Mouse (Mus musculus) spleen, embryonic (tissue): ENCODE results near the gene Hscb.
"Not testable (repeated sequence)": the region's sequence is repeated elsewhere in the genome, so short reads cannot be mapped to it uniquely, and the experiment has no call there.

ENCODE experiments used
- CTCF ChIA-PET: fragments of 350-600 bp; sonication (Branson Sonifier 250); formaldehyde crosslinking; loops from one replicate; lab custom pipeline; 2022; lab: Charles Lee

Hscb gene

GRCm38 (mm10) chr5:110839678-110840365 is at the start of gene Hscb, which contains the start of gene Chek2:
TSS of gene Hscb (minus strand) at chr5:110839777.
TSS of gene Chek2 (plus strand) at chr5:110839979.
- CTCF ChIA-PET, result interaction anchor here (0.6 to 0.8 kb wide), 2 partner anchors 61 to 140 kb away, joined by 3 to 12 read pairs; no protein-coding TSS in a partner anchor

- CTCF ChIA-PET, result no interaction called here
Observed at GRCm38 (mm10) chr5:110888596-110888995, 49.0 kb upstream of the Hscb start.

DNA sequence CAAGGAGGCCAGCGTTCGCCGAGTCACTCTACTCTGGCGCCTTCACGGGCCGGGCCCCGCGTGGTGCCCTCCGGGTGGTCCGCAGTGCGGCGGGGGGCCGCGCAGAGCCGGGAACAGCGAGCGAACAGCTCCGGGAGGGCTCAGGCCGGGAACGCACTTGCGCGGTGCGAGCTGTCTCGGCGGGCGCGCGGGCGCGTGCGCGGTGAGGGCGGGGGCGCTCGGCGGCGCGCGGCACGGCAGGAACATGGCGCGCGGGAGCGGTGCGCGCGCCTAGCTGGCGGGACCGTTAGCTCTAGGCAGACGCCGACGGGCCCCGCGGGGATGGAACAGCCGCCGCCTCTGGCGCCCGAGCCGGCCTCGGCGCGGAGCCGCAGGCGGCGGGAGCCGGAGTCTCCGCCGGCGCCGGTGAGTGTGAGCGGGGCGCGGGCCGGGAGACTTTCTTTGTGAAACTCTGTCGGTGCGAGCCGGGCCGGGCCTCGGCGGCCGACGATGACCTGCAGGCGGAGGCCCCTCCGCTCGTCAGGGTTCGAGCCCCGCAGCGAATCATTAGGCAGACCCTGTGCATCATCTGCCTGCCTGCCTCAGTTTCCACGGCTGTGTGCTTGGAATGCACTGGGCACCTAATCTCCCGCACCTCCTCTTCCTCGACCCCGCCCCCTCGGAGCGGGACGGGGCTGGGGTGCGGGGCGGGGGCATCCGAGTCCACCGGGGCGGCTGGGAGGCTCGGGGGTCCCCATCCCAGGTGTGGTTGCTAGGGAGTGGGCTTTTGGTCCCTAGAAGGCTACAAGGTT is 40.2 kb upstream of the Hscb start, which contains the start of gene Ttc28:
TSS of gene Ttc28 (plus strand) at position 220 of the 791 bp plus-strand sequence.
- CTCF ChIA-PET, result no interaction called here

DNA sequence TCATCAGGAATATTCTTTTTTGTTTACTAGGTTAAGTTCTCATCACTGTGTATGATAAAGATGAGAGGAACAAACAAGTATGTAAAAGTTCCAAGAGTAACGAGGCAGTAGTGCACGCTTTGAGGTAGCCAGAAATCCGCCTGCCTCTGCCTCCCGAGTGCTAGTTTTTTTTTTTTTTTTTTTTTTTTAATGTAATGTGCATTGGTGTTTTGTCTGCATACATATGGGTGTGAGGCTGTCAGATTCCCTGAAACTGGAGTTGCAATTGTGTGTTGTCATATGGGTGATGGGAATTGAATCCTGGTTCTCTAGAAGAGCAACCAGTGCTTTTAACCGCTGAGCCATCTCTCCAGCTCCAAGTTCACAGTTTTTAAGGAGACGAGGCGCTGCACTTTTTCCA is 39.5 kb upstream of the Hscb start:
- CTCF ChIA-PET, result no interaction called here

DNA sequence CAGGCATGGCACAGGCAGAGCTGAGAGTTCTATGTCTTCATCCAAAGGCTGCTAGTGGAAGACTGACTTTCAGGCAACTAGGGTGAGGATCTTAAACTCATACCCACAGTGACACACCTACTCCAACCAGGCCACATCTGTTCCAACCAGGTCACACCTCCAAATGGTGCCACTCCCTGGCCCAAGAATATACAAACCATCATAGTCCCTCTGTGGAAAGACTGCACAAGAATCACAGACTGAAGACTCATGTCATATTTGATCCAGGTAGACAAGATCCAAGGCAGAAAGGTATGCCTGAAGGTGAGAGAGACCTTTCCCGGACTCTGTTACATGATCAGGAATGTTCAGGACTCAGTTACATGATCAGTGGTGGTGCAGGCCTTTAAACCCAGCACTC is 38.9 kb upstream of the Hscb start:
- CTCF ChIA-PET, result not testable (repeated sequence)

DNA sequence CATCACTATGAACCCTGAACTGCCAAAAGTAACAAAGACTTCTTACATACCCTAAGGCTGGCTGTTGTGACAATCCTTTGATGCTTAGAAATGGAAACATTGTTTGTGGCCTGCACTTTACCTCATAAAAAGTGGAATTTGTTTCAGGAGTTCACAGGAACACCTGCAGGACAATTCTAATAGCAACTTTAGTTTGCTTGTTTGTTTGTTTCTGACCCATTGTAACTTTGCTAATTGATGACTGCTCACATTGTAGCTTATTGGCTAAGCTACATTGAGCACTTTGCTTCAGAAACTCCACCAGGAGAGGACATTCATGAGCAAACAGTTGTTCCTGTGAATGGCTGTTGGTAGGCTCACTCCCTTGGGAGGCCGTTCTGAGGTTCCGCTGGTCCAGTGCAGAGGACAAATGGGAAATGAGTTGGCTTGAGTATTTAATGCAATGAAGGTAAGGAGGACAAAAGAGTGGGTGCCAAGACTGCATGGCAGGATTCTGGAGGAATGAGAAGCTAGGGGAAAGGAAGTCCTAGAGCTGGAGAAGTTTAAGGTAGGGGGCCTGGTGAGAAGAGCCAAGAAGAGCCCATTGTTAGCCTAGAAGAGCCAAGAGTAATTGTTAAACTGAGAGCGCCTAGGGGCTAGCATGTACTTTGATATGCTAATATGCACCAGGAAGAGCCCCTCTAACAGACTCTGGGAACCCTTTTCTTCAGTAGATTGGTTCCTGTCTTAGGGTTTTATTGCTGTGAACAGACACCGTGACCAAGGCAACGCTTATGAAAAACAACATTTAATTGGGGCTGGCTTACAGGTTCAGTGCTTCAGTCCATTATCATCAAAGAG is 38.3 kb upstream of the Hscb start:
- CTCF ChIA-PET, result no interaction called here

DNA sequence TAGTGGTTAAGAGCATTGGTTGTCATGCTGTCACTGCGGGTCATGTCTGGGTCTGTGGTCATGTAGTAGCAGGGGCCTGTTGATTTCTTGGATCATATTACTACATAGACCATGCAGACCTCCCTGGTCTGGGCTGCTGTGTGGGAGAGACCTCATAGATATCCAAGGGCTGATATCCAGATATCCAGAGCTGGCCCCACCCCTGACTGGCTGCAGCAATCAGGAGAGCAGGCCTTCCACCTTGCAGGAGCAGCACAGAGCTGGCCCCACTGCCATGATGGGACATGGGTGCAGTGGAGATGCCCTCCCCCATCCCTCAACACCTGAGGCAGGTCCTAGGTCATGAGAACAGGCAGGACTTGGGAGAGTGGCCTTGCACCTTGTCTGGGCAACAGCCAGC is 35.7 kb upstream of the Hscb start:
- CTCF ChIA-PET, result no interaction called here

DNA sequence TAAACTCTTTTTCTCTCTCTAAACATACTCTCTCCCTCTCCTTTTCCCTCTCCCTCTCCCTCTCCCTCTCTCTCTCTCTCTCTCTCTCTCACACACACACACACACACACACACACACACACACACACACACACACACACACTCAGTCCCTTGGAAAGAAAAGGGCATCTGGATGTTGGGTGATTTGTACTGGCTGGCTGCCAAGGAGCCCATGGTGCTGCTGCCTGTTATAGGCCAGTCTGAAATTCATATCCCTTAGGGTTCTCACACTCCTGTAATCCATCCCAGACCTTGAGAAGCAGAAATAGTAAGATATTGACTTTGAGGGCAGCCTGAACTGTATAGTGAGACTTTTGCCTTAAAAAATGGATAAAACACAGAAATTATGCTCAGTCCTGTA is 35.1 kb upstream of the Hscb start:
- CTCF ChIA-PET, result no interaction called here

GRCm38 (mm10) chr5:110873160-110873559 is 33.6 kb upstream of the Hscb start:
- CTCF ChIA-PET, result no interaction called here

DNA sequence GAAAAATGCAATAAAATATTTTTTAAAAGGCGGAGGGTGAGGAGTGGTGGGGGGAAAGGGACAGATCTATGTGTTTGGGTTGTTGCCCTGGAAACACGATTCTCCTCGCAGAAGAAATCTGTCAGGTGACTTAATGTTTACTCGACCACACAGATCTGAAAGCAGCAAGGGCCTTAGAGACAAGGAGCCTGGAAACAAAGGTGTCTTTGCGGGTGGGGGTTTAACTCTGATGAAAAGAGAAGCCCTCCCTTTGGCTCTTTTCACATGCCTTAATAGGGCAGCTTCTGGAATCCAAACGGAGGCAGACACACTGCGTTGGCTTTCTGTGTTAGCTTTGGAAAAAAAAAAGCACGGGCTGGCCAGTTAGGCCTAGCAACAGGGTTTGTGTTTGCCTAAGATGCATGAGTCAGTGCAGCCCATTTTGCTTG is 29.7 kb upstream of the Hscb start:
- CTCF ChIA-PET, result no interaction called here

DNA sequence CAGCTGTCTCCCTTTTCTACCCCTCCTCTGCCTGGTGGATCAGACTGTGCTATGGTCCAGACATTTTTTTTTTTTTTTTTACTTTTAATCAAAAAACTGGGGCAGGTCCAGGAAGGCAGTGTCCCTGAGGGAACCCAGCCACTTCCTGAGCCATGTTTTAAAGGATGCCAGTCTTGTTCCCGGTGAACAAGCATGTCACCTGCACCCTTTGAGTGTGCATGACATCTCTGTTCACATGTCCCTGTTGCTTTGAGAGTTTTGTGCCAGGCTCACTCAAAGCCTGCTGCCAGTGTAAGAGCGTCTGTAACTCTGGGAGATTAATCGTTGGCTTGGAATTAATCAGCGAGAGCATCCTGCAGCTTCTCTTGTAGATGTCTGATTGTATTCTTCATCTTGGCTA is 28.9 kb upstream of the Hscb start:
- CTCF ChIA-PET, result interaction anchor here (0.6 kb wide), 1 partner anchor 208 kb away, joined by 7 read pairs; no protein-coding TSS in a partner anchor

DNA sequence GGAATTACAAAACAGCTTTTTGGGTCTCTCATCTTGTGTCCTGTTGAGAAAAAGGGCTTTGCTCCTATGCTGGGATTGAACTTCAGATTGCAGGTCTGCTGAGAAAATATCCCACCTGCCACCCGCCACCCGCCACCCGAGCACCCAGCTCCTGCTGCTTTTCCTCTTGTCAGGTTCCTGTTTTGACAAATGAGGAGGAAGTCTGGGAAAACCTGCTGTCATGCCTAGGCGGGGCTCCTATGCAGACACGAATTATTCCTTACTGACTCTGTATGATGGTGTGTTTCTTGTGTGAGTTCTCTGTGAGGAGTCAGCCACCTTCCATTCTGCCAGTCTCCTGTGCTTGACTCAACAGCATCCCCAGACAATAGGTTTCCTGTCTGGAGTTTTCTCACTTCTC is 20.9 kb upstream of the Hscb start:
- CTCF ChIA-PET, result no interaction called here

GRCm38 (mm10) chr5:110859013-110859650 is 19.6 kb upstream of the Hscb start:
- CTCF ChIA-PET, result no interaction called here

DNA sequence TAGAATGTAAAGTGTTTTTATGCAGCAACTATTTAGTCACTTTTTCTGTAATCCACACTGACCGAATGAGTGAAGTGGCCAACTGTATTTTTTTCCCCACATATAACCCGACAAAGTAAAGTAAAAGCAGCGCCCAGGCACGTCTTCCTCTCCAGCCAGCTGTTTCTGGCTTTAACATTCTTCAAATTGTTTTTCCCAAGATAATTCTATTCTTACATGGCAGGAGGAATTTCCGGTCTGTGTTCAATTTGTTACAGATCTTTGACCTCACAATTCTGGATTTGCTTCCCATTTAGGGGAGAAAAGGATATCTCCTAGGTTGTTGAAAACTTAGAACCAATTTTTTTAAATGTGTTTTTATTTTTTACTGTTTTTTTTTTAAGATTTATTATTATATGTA is 17.5 kb upstream of the Hscb start:
- CTCF ChIA-PET, result no interaction called here

GRCm38 (mm10) chr5:110852990-110853389 is 13.4 kb upstream of the Hscb start:
- CTCF ChIA-PET, result no interaction called here

GRCm38 (mm10) chr5:110841046-110841862 is 1.7 kb upstream of the Hscb start:
- CTCF ChIA-PET, result interaction anchor here (0.6 kb wide), 1 partner anchor 126 kb away, joined by 4 read pairs; no protein-coding TSS in a partner anchor

GRCm38 (mm10) chr5:110840465-110840864 is 888 bp upstream of the Hscb start:
- CTCF ChIA-PET, result interaction anchor here (0.8 kb wide), 1 partner anchor 139 kb away, joined by 12 read pairs; no protein-coding TSS in a partner anchor

- CTCF ChIA-PET, result no interaction called here
Observed at GRCm38 (mm10) chr5:110839038-110839677, 419 bp downstream of the Hscb start.

- CTCF ChIA-PET, result not testable (repeated sequence)
Observed at GRCm38 (mm10) chr5:110838016-110838415, 1.6 kb downstream of the Hscb start.

GRCm38 (mm10) chr5:110835959-110836358 is 3.6 kb downstream of the Hscb start:
- CTCF ChIA-PET, result interaction anchor here (0.7 to 1.0 kb wide), 2 partner anchors 19 to 351 kb away, joined by 3 to 6 read pairs; no protein-coding TSS in a partner anchor
